Mouse (Mus musculus) megakaryocyte, embryonic 14.5 days (primary cell): ENCODE data around the gene Wdcp.
"Not testable (repeated sequence)": the region's sequence is repeated elsewhere in the genome, so short reads cannot be mapped to it uniquely, and the experiment has no call there.

Experiments used
- FLI1 ChIP-seq: IDR thresholded peaks from 2 replicates; pipeline ENCODE4 v1.6.1; 2012; ENCODE audit warnings: low read length, inconsistent platforms, mixed read lengths
- GATA1 ChIP-seq: IDR thresholded peaks from 3 replicates; pipeline ENCODE4 v1.6.1; 2012; ENCODE audit warnings: mixed read lengths, low read length, inconsistent platforms, borderline replicate concordance

DNA sequence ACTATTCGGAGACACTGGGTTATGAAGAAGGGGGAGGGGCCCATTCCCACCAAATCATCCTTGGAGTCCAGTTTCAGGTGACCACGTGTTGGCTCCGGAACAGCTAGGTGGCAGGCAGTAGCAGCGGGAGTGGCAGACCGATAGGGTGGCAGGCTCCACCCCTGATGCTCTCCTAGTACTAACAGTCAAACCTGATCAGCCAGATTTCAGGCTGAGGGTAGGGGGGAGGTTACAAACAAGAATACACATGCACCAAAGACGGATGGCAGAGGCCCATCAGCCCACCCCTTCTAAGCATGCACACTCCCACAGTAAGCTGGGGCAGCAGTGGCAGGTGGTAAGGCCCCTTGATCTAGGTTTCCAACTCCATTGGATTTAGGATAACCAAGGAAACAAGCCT is 45.6 kb upstream of the Wdcp start:
- TF ChIP-seq GATA1, FLI1: not testable (repeated sequence)
